Mouse (Mus musculus): Measurements from ENCODE around the gene Liph. TPM values are rescaled to one million over a fixed set of nuclear protein-coding genes. Genes with fewer than 3 reads are reported as not detected.

The Liph gene
- total and polyA plus RNA-seq, 3 experiments = 2.6 to 6.1 (median 3.2) TPM

DNA sequence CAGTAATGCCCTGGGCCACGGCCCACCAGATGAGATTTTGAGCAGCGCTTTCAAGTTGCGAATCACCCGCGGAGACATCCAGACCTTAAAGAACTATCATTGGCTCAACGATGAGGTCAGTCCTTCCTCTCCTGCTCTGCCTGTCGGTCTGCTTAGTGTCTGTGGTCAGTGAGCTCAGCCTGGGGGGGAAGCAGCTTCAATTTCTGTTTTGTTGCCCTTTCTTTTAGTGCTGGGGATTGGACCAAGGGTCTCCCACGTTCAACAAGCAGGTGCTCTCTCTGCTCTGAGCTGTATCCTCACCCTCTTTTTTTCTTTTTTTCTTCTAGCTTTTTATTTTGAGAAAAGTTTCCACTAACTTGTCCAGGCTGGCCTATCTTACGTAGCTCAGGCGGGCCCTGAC, 43.1 kb upstream of the Liph start:
- peaks cover 10 to 39% of the 10 kb centered on the region in 2 experiments for H3K4me1 ChIP-seq (ENCODE audit: control insufficient read depth in 1 of 2, insufficient read depth in 2 of 2)
- H3K9me3 ChIP-seq (replicated peaks; ENCODE audit: low read length) = no peaks in the 10 kb centered on the region
- in situ Hi-C loops (cut with MboI; ENCODE audit: low pct_ligation_motif_present, low pct_unique_long_range_greater_than_20kb, low sequenced_read_pairs) (no loop called here), dilution Hi-C loops (cut with MboI; ENCODE audit: extremely low pct_ligation_motif_present, extremely low pct_unique_long_range_greater_than_20kb, low sequenced_read_pairs) (no loop called here)
- no peaks in the 10 kb centered on the region for H3K79me2 ChIP-seq (replicated peaks; ENCODE audit: control insufficient read depth, extremely low read depth, insufficient read depth, poor library complexity, severe bottlenecking)
- peak overlapping the region; percentile 30 for H3K9ac ChIP-seq (ENCODE audit: insufficient read depth, low read depth)
- H3K27ac ChIP-seq (ENCODE audit: insufficient read depth, low read depth) = peak overlapping the region; percentile 54
- H3K27me3 ChIP-seq (replicated peaks) = no peaks in the 10 kb centered on the region
- peak overlapping the region; percentile 41 for H3K4me2 ChIP-seq (ENCODE audit: insufficient read depth, low read depth, poor library complexity, severe bottlenecking)
- TF ChIP-seq BHLHE40 (IDR thresholded peaks at IDR 0.05; ENCODE audit: low read depth, low read length) (no peak), TCF12 (IDR thresholded peaks at IDR 0.05; ENCODE audit: low read depth, low read length) (peak; percentile 53; the same call in 1 of the 2 replicates), TBP (conservative IDR thresholded peaks at IDR 0.05; ENCODE audit: low read depth, low read length) (no peak), GABPA (IDR thresholded peaks at IDR 0.05; ENCODE audit: insufficient replicate concordance, low read depth, low read length) (no peak), USF1 (IDR thresholded peaks at IDR 0.05; ENCODE audit: low read depth, low read length) (no peak), MEF2A (IDR thresholded peaks at IDR 0.05; ENCODE audit: borderline replicate concordance, low read depth, low read length) (peak; percentile 78; the same call in 1 of the 2 replicates), CHD2 (IDR thresholded peaks at IDR 0.05; ENCODE audit: low read length) (no peak), E2F4 (IDR thresholded peaks at IDR 0.05; ENCODE audit: insufficient replicate concordance, low read depth, low read length) (no peak), MXI1 (IDR thresholded peaks at IDR 0.05; ENCODE audit: low read depth, low read length) (no peak), ZNF384 (IDR thresholded peaks at IDR 0.05; ENCODE audit: low read depth, low read length) (peak; percentile 51; the same call in 1 of the 2 replicates), MYC (IDR thresholded peaks at IDR 0.05; ENCODE audit: low read depth, low read length) (no peak), RCOR1 (conservative IDR thresholded peaks at IDR 0.05; ENCODE audit: low read depth, low read length) (0 out of 2 replicates have a peak, but pooled peaks have one; percentile 11), PAX5 (IDR thresholded peaks at IDR 0.05; ENCODE audit: low read length) (no peak), MAFK (IDR thresholded peaks at IDR 0.05; ENCODE audit: insufficient replicate concordance, low read length) (no peak), MAZ (IDR thresholded peaks at IDR 0.05; ENCODE audit: low read depth, low read length) (no peak), POLR2A (IDR thresholded peaks at IDR 0.05; ENCODE audit: low read depth, low read length) (no peak; the same call in 1 of the 2 replicates), JUN (IDR thresholded peaks at IDR 0.05; ENCODE audit: insufficient read depth, low read depth, low read length) (peak; percentile 56), EP300 (IDR thresholded peaks at IDR 0.05; ENCODE audit: low read length) (peak; percentile 43), NRF1 (IDR thresholded peaks at IDR 0.05; ENCODE audit: low read depth, low read length) (no peak), POLR2AphosphoS2 (IDR thresholded peaks at IDR 0.05; ENCODE audit: low read depth, low read length) (no peak), CHD1 (IDR thresholded peaks at IDR 0.05; ENCODE audit: low read depth, low read length) (no peak), NELFE (IDR thresholded peaks at IDR 0.05; ENCODE audit: low read depth, low read length) (no peak), KAT2A (IDR thresholded peaks at IDR 0.05; ENCODE audit: insufficient replicate concordance, low read length) (no peak), MAX (IDR thresholded peaks at IDR 0.05; ENCODE audit: low read length) (no peak), CTCF (conservative IDR thresholded peaks at IDR 0.05 in 1 of 2, IDR thresholded peaks at IDR 0.05 in 1 of 2; ENCODE audit: low read depth in 2 of 2, low read length in 2 of 2) (no peak), HCFC1 (IDR thresholded peaks at IDR 0.05; ENCODE audit: low read depth, low read length) (no peak), UBTF (IDR thresholded peaks at IDR 0.05; ENCODE audit: low read depth, low read length) (no peak), IRF4 (IDR thresholded peaks at IDR 0.05; ENCODE audit: low read depth, low read length) (no peak), JUND (conservative IDR thresholded peaks at IDR 0.05; ENCODE audit: low read depth, low read length) (0 out of 2 replicates have a peak, but pooled peaks have one; percentile 29), ETS1 (conservative IDR thresholded peaks at IDR 0.05; ENCODE audit: low read depth, low read length) (no peak; the same call in 1 of the 2 replicates), RAD21 (IDR thresholded peaks at IDR 0.05; ENCODE audit: low read depth, low read length) (no peak), ZMIZ1 (IDR thresholded peaks at IDR 0.05; ENCODE audit: low read depth, low read length) (no peak), ZC3H11A (IDR thresholded peaks at IDR 0.05; ENCODE audit: low read depth, low read length) (no peak), ELF1 (IDR thresholded peaks at IDR 0.05; ENCODE audit: low read depth, low read length) (no peak), SMC3 (IDR thresholded peaks at IDR 0.05; ENCODE audit: low read depth, low read length) (no peak), SIN3A (IDR thresholded peaks at IDR 0.05; ENCODE audit: low read length) (no peak), ZKSCAN1 (IDR thresholded peaks at IDR 0.05; ENCODE audit: borderline replicate concordance, low read depth, low read length) (no peak), USF2 (conservative IDR thresholded peaks at IDR 0.05; ENCODE audit: low read depth, low read length) (no peak)
- no peak overlapping the region for H3K4me3 ChIP-seq (replicated peaks in 1 of 3; ENCODE audit: low read depth in 2 of 3, low read length in 2 of 3, poor library complexity in 1 of 3)
- peaks cover 29 to 65% of the 10 kb centered on the region in 2 experiments for H3K36me3 ChIP-seq (replicated peaks in 1 of 2; ENCODE audit: control insufficient read depth in 1 of 2, insufficient read depth in 1 of 2, low read length in 1 of 2)
- DNase-seq (ENCODE audit: extremely low read depth) = peak; percentile 44
